Comparison of ENCODE assay signal across 18 mouse cellular contexts in the genomic region with DNA sequence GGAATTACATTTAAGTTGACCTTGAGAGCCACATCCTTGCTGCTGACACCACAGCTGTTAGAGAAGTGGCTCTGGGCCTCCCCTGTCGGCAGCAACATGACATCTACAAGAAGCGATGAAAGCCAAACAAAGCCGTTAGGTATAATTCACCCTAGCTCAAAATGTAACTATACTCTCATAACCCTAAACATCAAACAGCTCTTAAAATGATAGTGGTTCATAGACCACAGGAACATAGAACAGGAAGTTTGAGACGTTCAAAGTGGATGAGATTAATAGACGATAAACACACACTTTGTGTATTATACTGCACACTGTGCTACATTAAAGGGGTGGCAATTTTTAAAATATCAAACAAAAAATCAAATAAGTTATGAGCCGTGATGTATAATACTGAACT. TPM values are rescaled to one million over a fixed set of nuclear protein-coding genes. Genes with fewer than 3 reads are reported as not detected.
A peak's percentile ranks its signal among the peaks of the same experiment; 100 is the strongest.
DNase-seq lines count a peak whose midpoint lies in the region; ATAC-seq lines count a peak whose summit lies in the region.
"Had no signal": no experiment of that assay in that cellular context is flagged by ENCODE, and none has a peak within 500 bp of the region (broad histone marks: within the 10 kb centered on the region; RNA-seq: fewer than 3 reads in every experiment).

No protein-coding gene starts in this region.

- peak; percentile 60 for DNase-seq in thymus, postnatal 0 days (ENCODE audit: low spot score)
- DNase-seq in thymus, adult 18-20 months: no peak
- peak; percentile 81 for DNase-seq in induced T-regulatory cell, adult 2 months (ENCODE audit: low read depth)
- no peak for DNase-seq in adrenal gland, postnatal 36 days
- no peak for DNase-seq in right cerebral cortex, postnatal 4 days
- no peak for DNase-seq in cerebellum, adult 8-10 months
- DNase-seq: adrenal gland, adult 8-10 months; cerebellum, adult 11-12 months; cerebellum, adult 9-11 months; cerebellum, postnatal 36 days; gastrocnemius, postnatal 14 days; heart, adult 2 months; heart, postnatal 14 days had no signal

- peak; percentile 90 for ATAC-seq in CD4-positive, CD25-positive, alpha-beta regulatory T cell, adult 4 months
- ATAC-seq: forebrain, embryonic 16.5 days; hindbrain, postnatal 0 days; Patski had no signal

RNA-seq across cellular contexts. Expression of gene Ramp3, which starts 46.5 kb away (rescaled TPM):
- polyA plus RNA-seq in thymus, postnatal 0 days (2015; fragmentation: Nextera tagmentation; extraction: Ambion mirVana): 14.8 and 18.4 TPM in 2 replicates
- 1 to 10 TPM; 4.2 to 5.6 TPM for polyA plus RNA-seq in CD4-positive, CD25-positive, alpha-beta regulatory T cell, adult 4 months (2017; shearing (Covaris generic))
- total RNA-seq in adrenal gland, postnatal 36 days (2021): 10 to 100 TPM; 14.6 to 20.1 TPM
- total RNA-seq: hematopoietic stem cell, adult 5-6 weeks had no signal

Comparison
In these comparisons a context has a peak if more than half of its experiments do, and no peak if none do; other contexts are left out.
1. DNase-seq: peak in thymus, postnatal 0 days (single experiment) and induced T-regulatory cell, adult 2 months (single experiment); none in thymus, adult 18-20 months (0 of 2), adrenal gland, postnatal 36 days (0 of 2), right cerebral cortex, postnatal 4 days (single experiment) and cerebellum, adult 8-10 months (single experiment).